Mouse (Mus musculus) embryo, embryonic 11 days (tissue): Measurements from ENCODE around the gene Tesk1.

Source experiments
- DNase-seq: peaks from one replicate; pipeline ENCODE4 v3.0.0-alpha.2; 2015

The Tesk1 gene

DNA sequence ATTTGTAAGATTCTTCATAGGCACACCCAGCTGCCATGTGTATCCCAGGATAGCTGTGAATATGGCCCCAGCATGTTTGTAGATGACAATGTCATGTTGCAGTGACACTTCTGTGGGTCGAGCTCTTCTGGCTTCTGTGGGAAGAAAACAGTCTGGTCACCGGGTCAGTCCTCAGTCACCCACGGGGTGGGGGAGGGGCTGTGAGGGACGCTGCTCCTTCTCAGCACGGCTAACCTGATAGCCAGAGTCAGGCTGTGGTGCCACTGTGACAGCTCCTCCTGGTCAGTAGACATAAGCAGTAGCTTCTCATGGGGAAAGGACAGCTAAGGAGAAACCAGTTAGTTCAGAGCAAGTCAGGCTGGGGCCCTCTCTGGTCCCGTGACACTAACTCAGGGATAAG is 54.8 kb downstream of the Tesk1 start:
- DNase-seq = no peak

DNA sequence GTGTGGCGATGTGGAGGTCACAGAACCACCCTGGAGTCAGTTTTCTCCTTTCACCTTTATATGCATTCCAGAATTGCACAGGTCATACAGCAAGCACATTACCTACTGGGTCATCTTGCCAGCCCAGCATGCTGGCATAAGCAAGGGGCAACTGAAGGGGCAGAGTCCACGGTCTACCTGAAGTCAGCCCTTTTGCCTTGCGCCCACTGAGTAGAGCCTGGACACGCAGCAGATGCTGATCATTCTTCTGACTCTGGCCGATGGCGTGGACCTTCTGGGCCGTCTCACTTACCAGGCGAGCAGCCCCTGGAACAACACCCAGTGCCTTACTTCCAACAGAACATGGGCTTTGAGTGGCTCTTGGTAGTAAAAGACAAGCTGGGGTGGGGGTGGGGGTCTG is 55.7 kb downstream of the Tesk1 start:
- DNase-seq = no peak
